Mouse (Mus musculus) activated CD4-positive, CD25-positive, alpha-beta regulatory T cell, adult 4 months (primary cell): Measurements from ENCODE around the gene Commd2. TPM values are rescaled to one million over a fixed set of nuclear protein-coding genes. Genes with fewer than 3 reads are reported as not detected.

ENCODE experiments used
- ATAC-seq: one replicate; pipeline ENCODE4 v1.8.0; 2017
- polyA plus RNA-seq, 2 experiments: library from polyadenylated mRNA; unstranded; fragments of 100-300 nt; shearing (Covaris generic); gene quantifications; one replicate each; pipeline ENCODE4 v1.2.1; 2017

Commd2 gene
- polyA plus RNA-seq, 2 experiments from 2014 or later, result 74.9 to 82.5 TPM

DNA sequence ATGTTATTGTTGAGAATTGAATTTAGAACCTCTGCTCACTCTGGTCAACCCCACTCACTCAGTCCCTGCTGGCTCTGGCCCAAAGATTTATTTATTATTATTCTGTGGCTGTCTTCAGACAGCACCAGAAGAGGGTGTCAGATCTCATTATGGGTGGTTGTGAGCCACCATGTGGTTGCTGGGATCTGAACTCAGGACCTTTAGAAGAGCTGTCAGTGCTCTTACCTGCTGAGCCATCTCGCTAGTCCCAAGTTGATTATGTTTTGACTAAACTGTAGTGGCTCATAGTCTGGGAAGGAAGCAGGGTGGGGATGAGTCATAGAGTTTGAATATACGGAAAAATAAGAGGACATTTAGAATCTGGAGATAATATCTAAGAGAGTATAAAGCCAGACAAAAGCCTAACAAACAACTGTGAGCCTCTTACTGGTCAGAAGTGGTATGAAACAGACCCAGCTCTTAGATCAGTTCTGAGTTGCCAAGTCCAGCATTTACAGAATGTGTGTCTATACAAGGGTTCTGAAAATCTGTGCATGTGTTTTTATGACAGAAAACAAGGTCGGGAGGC is 39.0 kb downstream of the Commd2 start:
- ATAC-seq, result no peak

DNA sequence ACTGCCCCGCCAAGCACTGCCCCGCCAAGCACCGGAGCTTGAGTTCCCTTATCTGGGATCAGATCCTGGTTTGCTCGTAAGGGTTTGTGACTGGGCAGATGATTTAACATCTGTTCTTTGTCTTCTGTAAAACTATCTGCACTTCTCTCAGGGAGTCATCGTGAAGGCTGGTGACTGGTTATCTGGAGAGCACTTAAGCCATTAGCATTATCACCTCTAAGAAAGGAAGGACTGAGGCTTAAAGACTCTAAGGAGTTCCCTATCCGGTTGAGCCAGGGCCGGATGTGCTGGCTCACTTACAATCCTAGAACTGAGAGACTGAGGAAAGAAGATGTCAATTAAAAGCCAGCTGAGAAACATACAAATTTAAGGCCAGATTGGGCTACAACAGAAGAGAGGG is 39.7 kb downstream of the Commd2 start:
- no peak for ATAC-seq

DNA sequence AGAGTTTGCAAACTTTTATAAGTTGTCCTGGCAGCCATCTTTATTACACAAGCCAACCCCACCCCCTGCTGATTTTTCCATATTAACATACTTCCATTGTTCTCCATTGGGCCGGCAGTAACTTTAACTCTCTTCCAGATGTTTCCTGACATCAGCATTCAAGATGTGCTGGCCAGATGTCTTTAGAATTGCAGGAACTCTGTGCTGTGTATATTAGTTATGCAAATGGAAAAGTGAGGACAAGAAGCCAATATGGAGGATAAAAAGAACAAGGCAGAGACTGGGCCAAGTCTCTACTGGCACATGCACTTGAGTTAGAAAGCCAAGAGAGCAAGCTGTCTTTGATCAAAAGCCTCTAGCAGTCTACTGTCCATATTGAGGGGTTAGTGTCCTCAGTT is 46.9 kb downstream of the Commd2 start:
- ATAC-seq, result no peak

DNA sequence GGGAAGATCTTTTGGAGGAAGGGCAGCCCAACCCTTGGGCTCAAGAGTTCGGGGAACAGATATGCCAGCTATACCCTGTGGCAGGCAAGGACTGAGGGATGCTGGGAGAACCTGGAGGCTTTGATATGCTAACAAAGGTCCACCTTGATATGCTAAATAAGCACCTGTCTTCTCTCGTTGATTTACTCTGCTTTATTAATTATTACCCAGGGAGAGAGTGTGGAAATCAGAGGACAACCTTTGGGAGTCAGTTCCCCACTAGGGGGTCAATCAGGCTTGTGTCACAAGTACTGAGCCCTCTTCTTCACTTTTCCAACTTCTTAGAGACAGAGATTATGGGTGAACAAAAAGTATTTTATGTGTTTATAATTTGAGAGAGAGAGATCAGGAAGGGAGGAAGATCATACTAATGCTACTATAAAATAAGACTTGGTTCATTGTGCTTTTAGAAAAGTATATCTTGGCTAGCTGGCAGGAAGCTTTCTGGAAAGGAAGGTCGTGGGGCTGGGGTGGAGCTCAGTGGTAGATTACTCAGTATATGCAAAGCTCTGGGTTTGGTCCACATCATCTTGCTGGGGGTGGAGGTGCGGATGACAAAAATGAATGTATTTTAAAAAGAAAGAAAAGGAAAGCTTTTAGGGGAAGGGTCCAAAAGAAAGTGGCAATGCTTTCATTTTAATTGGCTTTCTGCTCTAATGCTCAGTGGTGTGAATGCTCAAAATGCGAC is 47.5 kb downstream of the Commd2 start:
- ATAC-seq, result no peak

DNA sequence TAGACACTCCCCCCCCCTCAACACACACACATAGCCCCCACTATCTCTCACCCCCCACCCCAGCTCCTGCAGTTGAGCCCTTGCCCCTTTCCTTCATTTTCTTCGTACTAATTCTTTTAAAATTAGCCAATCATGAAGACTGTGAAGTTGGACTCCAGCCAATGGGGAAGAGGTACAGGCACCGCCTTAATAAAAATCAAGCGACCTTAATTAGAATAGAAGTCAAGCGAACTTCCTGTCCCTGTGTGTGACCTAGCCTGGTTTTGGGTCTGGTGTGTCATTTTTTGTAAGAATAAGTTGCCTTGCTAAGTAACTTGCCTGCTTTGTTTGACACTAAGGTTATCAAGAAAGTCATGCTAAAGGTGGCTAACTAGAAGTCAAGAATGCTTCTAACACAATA is 48.9 kb downstream of the Commd2 start:
- no peak for ATAC-seq

DNA sequence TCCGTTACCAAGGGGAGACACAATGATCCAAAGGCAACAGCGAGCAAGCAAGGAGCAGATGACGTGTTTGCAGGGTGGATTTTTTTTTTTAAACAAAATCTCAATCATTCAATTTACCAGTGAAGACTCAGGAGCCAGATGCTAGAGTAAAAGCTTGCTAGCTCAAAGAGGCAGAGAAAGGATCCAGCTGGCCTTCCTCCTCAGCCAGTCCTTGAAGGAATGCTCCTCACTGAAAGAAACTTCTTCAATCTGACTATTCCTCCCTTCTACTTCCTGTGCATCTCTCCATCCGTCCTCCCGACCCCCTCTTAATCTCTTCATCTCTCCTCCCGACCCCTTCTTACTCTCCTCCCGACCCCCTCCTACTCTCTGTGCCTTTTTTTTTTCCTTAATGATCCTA is 54.9 kb downstream of the Commd2 start:
- no peak for ATAC-seq

DNA sequence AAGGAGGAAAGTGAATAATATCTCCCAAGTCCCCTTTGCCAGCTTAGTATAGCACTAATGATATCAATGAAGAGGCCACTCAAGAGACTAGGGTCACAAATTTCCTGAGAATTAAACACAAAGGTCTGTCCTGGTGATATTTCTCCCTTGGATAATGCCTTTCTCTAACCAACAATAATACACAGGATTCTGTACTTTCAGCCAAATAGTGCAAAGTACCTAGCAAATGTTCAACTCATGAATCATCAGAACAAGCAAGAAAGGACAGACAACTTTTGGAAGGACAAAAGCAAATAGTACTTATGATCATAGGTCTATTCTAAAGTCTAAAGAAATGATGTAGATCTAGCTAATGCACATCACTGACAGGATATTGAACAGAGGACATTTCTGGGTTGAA is 56.0 kb downstream of the Commd2 start:
- no peak for ATAC-seq

Other genes starting within 250 kb of the Commd2 start
- not detected for gene Tm4sf4, start 226.4 kb downstream of the Commd2 start, polyA plus RNA-seq
- under 1 TPM in 1 of 2 experiments, not detected in 1; 0.09 TPM for gene Wwtr1, start 75.8 kb downstream of the Commd2 start, polyA plus RNA-seq
- gene Ankub1, start 41.1 kb upstream of the Commd2 start, polyA plus RNA-seq, result under 1 TPM; 0.17 to 0.32 TPM
- gene Rnf13, start 84.3 kb upstream of the Commd2 start, polyA plus RNA-seq, result 10 to 100 TPM; 52.0 to 59.6 TPM
- 1 to 10 TPM; 7.9 to 10.0 TPM for gene Pfn2, start 196.4 kb upstream of the Commd2 start, polyA plus RNA-seq